Mouse (Mus musculus) liver, embryonic 13.5 days (tissue): ENCODE data around the gene Hist2h2ac. TPM values are rescaled to one million over a fixed set of nuclear protein-coding genes. Genes with fewer than 3 reads are reported as not detected.

Experiments used
- ATAC-seq: fragments of 200-750 bp; cut with Nextera tagmentation; 2 replicates; pipeline ENCODE4 v1.8.0; 2017; ENCODE audit warnings: low read depth, mild to moderate bottlenecking, moderate number of reproducible peaks, moderate library complexity
- DNase-seq: peaks from one replicate; pipeline ENCODE4 v3.0.0; 2022
- H3K27ac ChIP-seq: fragments of 300-500 bp; sonication (generic); 2 replicates; pipeline ENCODE4 v1.5.1; 2015; ENCODE audit warnings: moderate library complexity, mild to moderate bottlenecking, inconsistent platforms
- H3K27me3 ChIP-seq: fragments of 300-500 bp; sonication (generic); 2 replicates; pipeline ENCODE4 v1.6.1; 2015; ENCODE audit warnings: mild to moderate bottlenecking, inconsistent platforms
- H3K36me3 ChIP-seq: fragments of 300-500 bp; sonication (generic); 2 replicates; pipeline ENCODE4 v1.6.1; 2015; ENCODE audit warnings: mild to moderate bottlenecking, inconsistent platforms
- H3K4me1 ChIP-seq: fragments of 300-500 bp; sonication (generic); replicated peaks from 2 replicates; pipeline ENCODE4 v1.6.1; 2015; ENCODE audit warnings: inconsistent platforms
- H3K4me2 ChIP-seq: fragments of 300-500 bp; sonication (generic); 2 replicates; pipeline ENCODE4 v1.6.1; 2015; ENCODE audit warnings: inconsistent platforms, mild to moderate bottlenecking, moderate library complexity
- H3K4me3 ChIP-seq: fragments of 300-500 bp; sonication (generic); replicated peaks from 2 replicates; pipeline ENCODE4 v1.5.1; 2015; ENCODE audit warnings: mild to moderate bottlenecking, inconsistent platforms
- H3K9ac ChIP-seq: fragments of 300-500 bp; sonication (generic); 2 replicates; pipeline ENCODE4 v1.6.1; 2015; ENCODE audit warnings: mild to moderate bottlenecking, inconsistent platforms
- H3K9me3 ChIP-seq: fragments of 300-500 bp; sonication (generic); replicated peaks from 2 replicates; pipeline ENCODE4 v1.6.1; 2016; ENCODE audit warnings: inconsistent platforms
- WGBS: fragments of 180-500 bp; shearing (Covaris S2); methylation state at CpG from one replicate; pipeline ENCODE4 v1.1.7; 2015; ENCODE audit not compliant: insufficient replicate concordance; 5-methylcytosine and 5-hydroxymethylcytosine counted together
- polyA plus RNA-seq: library from polyadenylated mRNA; unstranded; fragments of >200 nt; fragmentation: Nextera tagmentation; extraction: Ambion mirVana; gene quantifications from 2 replicates; pipeline ENCODE4 v1.2.1, GENCODE M21; 2015

Hist2h2ac gene
- polyA plus RNA-seq, 1 experiment from 2014 or later: 19.8 TPM

DNA sequence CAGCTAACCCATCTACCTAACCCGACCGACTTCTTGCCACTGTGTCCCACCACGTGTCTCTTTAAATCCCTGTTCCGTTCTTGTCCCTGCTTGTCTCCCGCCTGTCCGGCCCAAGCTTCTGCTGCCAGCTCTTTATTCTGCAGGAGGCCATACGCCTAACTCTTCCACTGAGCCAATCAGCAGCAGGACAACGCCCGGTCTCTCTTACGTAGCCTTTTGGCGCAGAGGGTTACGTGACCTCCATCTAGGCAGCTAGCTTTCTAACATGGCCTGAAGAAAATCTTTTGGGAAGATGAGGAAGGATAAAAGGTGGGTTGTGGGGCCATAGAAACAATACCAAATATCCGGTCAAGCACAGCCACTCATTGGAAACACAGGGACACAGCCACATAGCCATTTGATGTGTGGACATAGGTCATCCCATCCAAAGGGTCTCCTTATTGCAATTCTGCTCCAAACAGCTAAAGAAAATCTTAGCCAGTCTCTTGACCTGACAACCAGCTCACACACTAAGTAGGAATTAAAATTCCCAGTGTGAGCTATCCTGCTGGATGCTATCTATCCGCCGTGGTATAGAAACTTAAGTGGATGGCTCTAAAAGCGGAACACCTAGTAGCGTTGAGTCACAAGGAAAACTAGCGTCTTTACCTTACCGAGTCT is 41.7 kb upstream of the Hist2h2ac start:
- Histone ChIP-seq H3K4me3 (peak overlapping the region; percentile 59), H3K36me3 (no peaks in the 10 kb centered on the region), H3K4me2 (peak overlapping the region; percentile 81), H3K27ac (peak overlapping the region; percentile 99), H3K27me3 (no peaks in the 10 kb centered on the region), H3K4me1 (peaks cover 58% of the 10 kb centered on the region), H3K9me3 (no peaks in the 10 kb centered on the region), H3K9ac (peak overlapping the region; percentile 90)
- peak; percentile 79 for DNase-seq
- peak; percentile 76 for ATAC-seq
- WGBS: 1% methylated on average over 19 of the region's 19 CpGs

DNA sequence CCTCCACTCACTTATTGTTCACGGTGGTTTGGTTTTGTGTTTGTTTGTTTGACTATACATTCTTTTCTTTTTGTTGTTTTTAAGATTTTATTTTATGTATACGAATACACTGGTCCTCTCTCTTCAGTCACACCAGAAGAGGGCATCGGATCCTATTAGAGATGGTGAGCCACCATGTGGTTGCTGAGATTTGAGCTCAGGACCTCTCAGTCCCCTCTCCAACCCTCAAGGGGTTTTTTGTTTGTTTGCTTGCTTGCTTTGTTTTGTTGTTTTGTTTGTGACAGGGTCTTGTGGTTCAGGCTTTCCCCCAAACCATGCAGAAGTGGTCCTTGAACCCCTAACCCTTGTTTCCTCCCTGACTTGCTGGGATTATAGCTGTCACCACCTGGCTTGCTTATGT is 40.9 kb upstream of the Hist2h2ac start:
- Histone ChIP-seq H3K4me1 (peaks cover 52% of the 10 kb centered on the region), H3K9me3 (no peaks in the 10 kb centered on the region), H3K27ac (peak overlapping the region; percentile 99), H3K4me2 (peak overlapping the region; percentile 81), H3K9ac (peak overlapping the region; percentile 90), H3K27me3 (no peaks in the 10 kb centered on the region), H3K4me3 (peak overlapping the region; percentile 59), H3K36me3 (no peaks in the 10 kb centered on the region)
- 48% methylated on average over 3 of the region's 3 CpGs for WGBS
- ATAC-seq (no peak), DNase-seq (no peak)

DNA sequence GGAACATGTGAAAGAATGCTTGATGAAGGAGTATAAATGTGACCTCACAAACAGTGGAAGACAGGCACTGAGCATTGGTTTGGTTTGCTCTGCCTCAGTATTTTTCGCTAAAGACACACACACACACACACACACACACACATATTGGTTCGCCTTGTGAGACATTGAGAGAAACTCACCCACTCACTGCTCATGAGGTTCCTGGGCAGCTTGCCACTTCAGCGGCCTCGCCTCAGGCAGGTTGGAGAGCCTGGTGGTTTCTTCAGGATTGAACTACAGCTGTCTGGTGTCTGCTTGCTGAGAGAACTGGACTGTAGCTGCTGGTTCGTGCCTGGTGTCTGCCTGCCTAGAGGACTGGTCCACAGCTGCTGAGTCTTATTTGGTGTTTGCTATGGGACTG is 39.5 kb upstream of the Hist2h2ac start:
- no peaks in the 10 kb centered on the region for H3K36me3 ChIP-seq
- no peak overlapping the region for H3K9ac ChIP-seq
- no peak overlapping the region for H3K27ac ChIP-seq
- H3K27me3 ChIP-seq: no peaks in the 10 kb centered on the region
- H3K4me1 ChIP-seq: peaks cover 53% of the 10 kb centered on the region
- H3K9me3 ChIP-seq: no peaks in the 10 kb centered on the region
- WGBS: 74% methylated on average over 5 of the region's 5 CpGs
- no peak overlapping the region for H3K4me3 ChIP-seq
- H3K4me2 ChIP-seq: no peak overlapping the region
- DNase-seq (no peak), ATAC-seq (no peak)

DNA sequence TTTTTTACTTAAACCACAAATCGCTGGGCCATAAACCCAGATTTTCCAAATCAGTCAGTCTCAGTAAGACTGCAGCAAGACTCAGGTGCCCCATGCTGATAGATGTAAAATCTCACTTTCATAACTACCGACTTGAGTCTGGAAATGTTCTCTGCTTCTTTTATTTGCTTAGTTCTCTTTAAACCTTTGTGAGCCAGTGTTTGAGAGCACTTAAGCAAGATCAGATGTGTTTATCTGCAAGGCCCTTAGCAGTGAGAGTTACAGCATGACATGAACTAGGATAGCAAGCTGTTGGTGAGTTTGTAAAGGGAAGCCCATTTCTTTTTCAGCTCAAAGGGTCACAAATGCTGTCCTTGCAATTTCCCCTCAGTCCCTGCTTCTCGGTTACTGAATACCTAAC is 36.5 kb upstream of the Hist2h2ac start:
- H3K9me3 ChIP-seq: no peaks in the 10 kb centered on the region
- H3K27ac ChIP-seq: no peak overlapping the region
- DNase-seq: no peak
- 73% methylated on average over 3 of the region's 3 CpGs for WGBS
- H3K27me3 ChIP-seq: no peaks in the 10 kb centered on the region
- peaks cover 65% of the 10 kb centered on the region for H3K4me1 ChIP-seq
- no peak overlapping the region for H3K4me3 ChIP-seq
- H3K36me3 ChIP-seq: no peaks in the 10 kb centered on the region
- no peak overlapping the region for H3K4me2 ChIP-seq
- ATAC-seq: no peak
- H3K9ac ChIP-seq: no peak overlapping the region

DNA sequence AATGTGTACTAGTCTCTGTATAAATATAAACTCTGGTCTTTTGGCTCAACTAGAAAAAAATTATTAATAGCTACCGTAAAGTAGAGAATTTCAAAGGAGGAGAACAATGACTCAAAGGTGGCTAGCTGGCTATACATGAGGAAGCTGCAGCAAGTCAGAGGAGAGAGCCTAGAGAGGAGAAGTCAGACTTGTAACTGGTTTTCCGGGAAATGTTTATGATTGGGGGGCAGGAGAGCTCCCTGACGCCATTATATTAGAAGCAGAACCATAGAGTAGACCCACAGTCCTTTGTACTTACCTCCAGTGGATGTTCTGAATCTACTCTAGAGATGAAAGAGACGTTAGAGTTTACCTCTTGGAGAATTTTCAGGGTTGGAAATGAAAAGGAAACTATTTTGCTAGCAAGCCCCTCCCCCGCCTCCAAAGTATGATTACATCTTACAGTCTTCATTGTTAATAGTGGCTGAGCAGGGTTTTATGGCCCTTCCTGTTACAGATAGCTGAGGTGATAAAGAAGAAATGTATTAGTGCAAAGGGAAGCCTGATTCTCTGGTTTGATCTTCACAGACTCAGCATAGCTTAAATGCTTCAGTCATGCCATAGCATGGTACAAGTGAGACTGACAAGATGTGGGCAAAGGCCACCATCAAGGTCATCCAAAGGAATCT is 35.4 kb upstream of the Hist2h2ac start:
- DNase-seq (no peak), ATAC-seq (no peak)
- no peaks in the 10 kb centered on the region for H3K9me3 ChIP-seq
- H3K4me3 ChIP-seq: no peak overlapping the region
- H3K27ac ChIP-seq: peak overlapping the region; percentile 89; the same call in 1 of the 2 replicates
- 63% methylated on average over 5 of the region's 5 CpGs for WGBS
- no peaks in the 10 kb centered on the region for H3K36me3 ChIP-seq
- no peaks in the 10 kb centered on the region for H3K27me3 ChIP-seq
- peaks cover 57% of the 10 kb centered on the region for H3K4me1 ChIP-seq
- no peak overlapping the region for H3K4me2 ChIP-seq
- peak overlapping the region; percentile 52 for H3K9ac ChIP-seq

DNA sequence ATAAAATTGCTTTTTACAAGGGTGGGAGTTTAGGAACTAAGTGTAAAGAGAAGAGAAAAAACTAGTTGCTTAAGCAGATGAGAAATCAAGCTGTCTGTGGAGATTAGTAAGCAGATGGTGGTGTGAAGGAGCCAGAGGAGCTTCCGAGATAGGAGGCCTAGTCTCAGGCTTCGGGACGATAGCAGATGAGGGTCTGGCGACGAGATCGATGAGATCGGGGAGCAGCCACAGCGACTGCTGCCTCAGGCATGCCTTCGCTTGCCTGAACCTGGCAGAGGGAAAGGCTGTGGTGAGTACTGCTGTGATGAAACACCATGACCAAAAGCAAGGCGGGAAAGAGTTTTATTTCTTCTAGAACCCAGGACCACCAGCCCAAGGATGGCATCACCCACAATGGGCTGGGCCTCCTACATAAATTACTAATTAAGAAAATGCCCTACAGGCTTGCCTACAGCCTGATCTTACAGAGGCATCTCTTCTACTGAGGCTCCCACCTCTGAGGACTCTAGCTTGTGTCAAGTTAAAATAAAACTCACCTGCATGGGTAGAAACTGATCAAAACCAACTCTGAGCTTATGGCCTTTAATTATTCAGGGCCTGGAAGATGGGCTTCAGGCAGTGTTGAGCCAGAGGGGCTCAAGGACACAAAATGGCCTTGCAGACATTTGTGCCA is 34.1 kb upstream of the Hist2h2ac start:
- Histone ChIP-seq H3K9ac (peak overlapping the region; percentile 68), H3K36me3 (no peaks in the 10 kb centered on the region), H3K4me1 (peaks cover 66% of the 10 kb centered on the region), H3K27me3 (no peaks in the 10 kb centered on the region), H3K4me3 (peak overlapping the region; percentile 20; the same call in 1 of the 2 replicates), H3K4me2 (peak overlapping the region; percentile 49), H3K9me3 (no peaks in the 10 kb centered on the region), H3K27ac (peak overlapping the region; percentile 89)
- 10% methylated on average over 10 of the region's 10 CpGs for WGBS
- peak; percentile 77 for DNase-seq
- ATAC-seq: peak; percentile 93

DNA sequence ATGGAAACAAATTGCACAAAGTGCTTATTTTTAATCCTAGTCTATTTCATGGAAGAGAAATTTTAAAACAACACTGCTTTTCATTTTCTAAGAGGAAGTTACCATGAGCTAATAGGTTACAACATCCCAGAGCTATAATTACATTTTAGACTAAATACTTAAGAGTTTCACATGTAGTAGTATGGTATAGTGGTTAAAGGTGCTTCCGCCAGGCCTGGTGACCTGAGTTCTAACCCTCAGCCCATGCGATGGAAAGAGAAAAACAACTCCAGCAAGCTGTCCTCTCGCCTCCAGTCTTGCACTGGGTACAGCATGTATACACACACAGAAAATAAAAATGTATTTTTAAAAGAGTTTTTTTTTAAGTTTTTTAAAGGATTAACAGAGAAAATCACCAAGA is 31.1 kb upstream of the Hist2h2ac start:
- DNase-seq (no peak), ATAC-seq (no peak)
- H3K27me3 ChIP-seq: no peaks in the 10 kb centered on the region
- no peaks in the 10 kb centered on the region for H3K36me3 ChIP-seq
- peaks cover 82% of the 10 kb centered on the region for H3K4me1 ChIP-seq
- no peak overlapping the region for H3K4me2 ChIP-seq
- no peak overlapping the region for H3K9ac ChIP-seq
- peak overlapping the region; percentile 57; the same call in 1 of the 2 replicates for H3K27ac ChIP-seq
- no peak overlapping the region for H3K4me3 ChIP-seq
- 73% methylated on average over 3 of the region's 3 CpGs for WGBS
- H3K9me3 ChIP-seq: no peaks in the 10 kb centered on the region

DNA sequence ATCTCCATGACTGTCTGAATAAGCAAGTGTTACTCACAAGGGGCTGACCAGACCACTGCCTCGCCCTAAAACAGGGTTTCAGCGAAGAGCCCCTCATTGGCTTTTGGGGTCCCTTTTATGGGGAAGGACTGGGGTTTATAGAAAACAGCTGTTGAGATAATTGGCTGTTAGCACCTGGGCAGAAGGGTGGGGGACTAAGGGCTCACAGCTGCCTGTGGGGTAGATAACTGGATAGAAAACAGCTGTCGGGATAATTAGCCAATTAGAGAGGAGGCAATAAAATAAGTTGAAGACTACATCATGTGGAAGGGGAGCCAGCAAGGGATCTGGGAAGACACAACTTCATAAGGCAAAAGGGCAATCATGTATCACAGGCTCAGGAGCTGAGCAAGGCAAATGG is 30.2 kb upstream of the Hist2h2ac start:
- peak overlapping the region; percentile 63 for H3K9ac ChIP-seq
- H3K4me1 ChIP-seq: peaks cover 75% of the 10 kb centered on the region
- H3K4me2 ChIP-seq: peak overlapping the region; percentile 32
- no peak overlapping the region for H3K4me3 ChIP-seq
- no peaks in the 10 kb centered on the region for H3K9me3 ChIP-seq
- no peaks in the 10 kb centered on the region for H3K27me3 ChIP-seq
- H3K36me3 ChIP-seq: no peaks in the 10 kb centered on the region
- WGBS: 49% methylated on average over 3 of the region's 3 CpGs
- DNase-seq (no peak), ATAC-seq (no peak)
- peak overlapping the region; percentile 93 for H3K27ac ChIP-seq

DNA sequence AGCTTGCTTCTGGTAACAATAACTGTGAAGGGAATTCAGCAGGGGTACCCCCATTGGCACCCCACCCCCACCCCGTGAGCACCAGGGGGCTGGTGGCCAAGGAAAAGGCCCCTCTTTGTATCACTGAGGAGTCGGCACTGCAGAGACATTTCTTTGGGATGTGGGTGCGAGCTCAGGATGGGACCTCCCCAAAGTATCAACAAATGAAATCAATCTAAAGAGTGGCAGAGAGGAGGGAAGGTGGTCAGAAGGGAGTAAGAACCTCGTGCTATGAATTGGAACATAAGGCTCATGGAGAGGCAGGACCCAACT is 28.3 kb upstream of the Hist2h2ac start:
- no peak for DNase-seq
- ATAC-seq: no peak
- peak overlapping the region; percentile 63 for H3K4me3 ChIP-seq

DNA sequence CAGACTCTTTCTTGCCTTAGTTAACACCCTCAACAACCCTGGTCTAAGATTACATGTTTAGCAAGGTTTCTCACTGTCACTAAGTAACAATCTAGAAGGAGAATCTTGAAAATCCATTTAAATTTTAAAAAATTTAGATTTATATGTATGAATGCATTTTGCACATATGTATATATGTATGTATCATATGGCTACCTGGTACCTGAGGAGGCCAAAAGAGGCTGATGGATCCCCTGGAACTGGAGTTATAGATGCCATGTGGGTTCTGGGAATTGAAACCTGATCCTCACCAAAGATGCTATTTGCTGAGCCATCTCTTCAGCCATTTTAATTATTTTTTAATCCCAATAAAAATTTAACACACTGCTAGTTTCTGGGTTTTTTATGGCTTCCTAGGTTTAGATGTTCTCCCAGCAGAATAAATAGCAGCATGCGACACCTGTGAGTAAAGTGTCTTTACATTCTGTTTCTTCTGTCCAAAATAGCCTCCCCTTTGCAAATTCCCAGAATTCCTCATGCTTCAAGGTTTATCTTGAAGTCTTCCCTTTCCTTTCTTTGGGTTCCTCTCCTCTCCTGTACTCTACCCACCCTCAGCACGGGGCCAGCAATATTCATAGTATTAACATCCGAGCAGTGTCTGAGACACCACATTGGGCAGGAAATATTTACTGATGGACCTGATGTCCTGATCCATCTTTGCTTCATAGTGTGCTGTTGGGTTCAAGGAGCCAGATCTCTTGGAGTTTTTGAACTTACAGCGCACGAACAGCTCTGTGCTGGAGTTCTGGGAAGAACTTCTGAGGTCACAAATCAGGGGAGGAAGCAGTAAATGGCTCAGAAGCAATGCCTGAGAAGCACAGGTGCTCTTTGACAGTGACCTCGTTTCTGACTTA is 27.7 kb upstream of the Hist2h2ac start:
- Histone ChIP-seq H3K9ac (peak overlapping the region; percentile 82), H3K36me3 (no peaks in the 10 kb centered on the region), H3K4me2 (peak overlapping the region; percentile 69), H3K27me3 (no peaks in the 10 kb centered on the region), H3K4me3 (peak overlapping the region; percentile 63), H3K9me3 (no peaks in the 10 kb centered on the region), H3K27ac (peak overlapping the region; percentile 93), H3K4me1 (peaks cover 67% of the 10 kb centered on the region)
- ATAC-seq: no peak
- WGBS: 44% methylated on average over 6 of the region's 6 CpGs
- DNase-seq: no peak

More for the DNA sequence above, 28.3 kb upstream of the Hist2h2ac start:
- Histone ChIP-seq H3K27ac (peak overlapping the region; percentile 93), H3K4me2 (peak overlapping the region; percentile 69), H3K36me3 (no peaks in the 10 kb centered on the region), H3K4me1 (peaks cover 67% of the 10 kb centered on the region), H3K9ac (peak overlapping the region; percentile 82), H3K27me3 (no peaks in the 10 kb centered on the region), H3K9me3 (no peaks in the 10 kb centered on the region)
- 62% methylated on average over 4 of the region's 4 CpGs for WGBS
